Mouse (Mus musculus) left cerebral cortex, postnatal 36 days (tissue): ENCODE results near the gene Gm19426. TPM values are rescaled to one million over a fixed set of nuclear protein-coding genes. Genes with fewer than 3 reads are reported as not detected.
"Not testable (repeated sequence)": the region's sequence is repeated elsewhere in the genome, so short reads cannot be mapped to it uniquely, and the experiment has no call there.

Experiments
- DNase-seq, 2 experiments: peaks; one replicate each; pipeline ENCODE4 v3.0.0; 2021 to 2022; ENCODE audit warnings: low spot score in 2 of 2, mixed read lengths in 1 of 2
- intact Hi-C: fragments of 180-260 bp; cut with DNase I; formaldehyde crosslinking; loops from one replicate; pipeline ENCODE4 v1.15.1; 2025
- total RNA-seq, 2 experiments: library from RNA; stranded (reverse); gene quantifications; 2 replicates each; pipeline ENCODE4 v1.2.3; 2021

Gm19426 gene
- total RNA-seq, 2 experiments from 2014 or later: 1.2 to 1.7 TPM

- intact Hi-C loops, DNase-seq: not testable (repeated sequence)
Measured at GRCm38 (mm10) chr2:84728191-84728590, 15.3 kb downstream of the Gm19426 start.

- intact Hi-C loops: loop anchor here (1.0 kb wide), 1 partner anchor 12 kb away; the partner anchor contains the start of gene Zdhhc5
- DNase-seq: peak; percentile 96 to 97
Measured at GRCm38 (mm10) chr2:84727172-84727858, 16.1 kb downstream of the Gm19426 start, which contains the start of gene Clp1. Gene Clp1 (minus strand): TSS chr2:84727350.

GRCm38 (mm10) chr2:84726716-84727115 lies 16.7 kb downstream of the Gm19426 start:
- no peak for DNase-seq
- intact Hi-C loops: loop anchor here (1.0 kb wide), 1 partner anchor 11 kb away; the partner anchor contains the start of gene Zdhhc5

GRCm38 (mm10) chr2:84725770-84726169 lies 17.7 kb downstream of the Gm19426 start:
- intact Hi-C loops: no loop called here
- no peak for DNase-seq

GRCm38 (mm10) chr2:84723856-84724255 lies 19.6 kb downstream of the Gm19426 start:
- DNase-seq: no peak
- intact Hi-C loops: no loop called here

- DNase-seq: no peak
- intact Hi-C loops: no loop called here
Measured at GRCm38 (mm10) chr2:84721182-84721581, 22.3 kb downstream of the Gm19426 start.

- intact Hi-C loops: no loop called here
- no peak for DNase-seq
Measured at GRCm38 (mm10) chr2:84720718-84721117, 22.7 kb downstream of the Gm19426 start.

GRCm38 (mm10) chr2:84717357-84717756 lies 26.1 kb downstream of the Gm19426 start:
- DNase-seq: no peak
- intact Hi-C loops: loop anchor here (5.0 kb wide), 1 partner anchor 80 kb away; the partner anchor contains the start of gene Ube2l6

- intact Hi-C loops: loop anchor here (5.0 kb wide), 1 partner anchor 81 kb away; the partner anchor contains the start of gene Ube2l6
- DNase-seq: no peak
Measured at GRCm38 (mm10) chr2:84716423-84717355, 26.8 kb downstream of the Gm19426 start.

GRCm38 (mm10) chr2:84715562-84716361 lies 27.7 kb downstream of the Gm19426 start:
- intact Hi-C loops: loop anchor here (1.0 to 5.0 kb wide), 2 partner anchors 12 to 82 kb away; partner anchors contain the start of genes Clp1 and Ube2l6
- DNase-seq: peak; percentile 77

- DNase-seq: peak; percentile 98 to 99
- intact Hi-C loops: loop anchor here (1.0 to 5.0 kb wide), 3 partner anchors 12 to 82 kb away; partner anchors contain the start of genes Clp1, Gm28635, Med19 and Tmx2
Measured at GRCm38 (mm10) chr2:84714811-84715561, 28.5 kb downstream of the Gm19426 start, which contains the start of gene Zdhhc5. Gene Zdhhc5 (minus strand): TSS chr2:84715180.

- DNase-seq: no peak
- intact Hi-C loops: loop anchor here (5.0 kb wide), 1 partner anchor 37 kb away; the partner anchor contains the start of genes Gm28635, Med19 and Tmx2
Measured at GRCm38 (mm10) chr2:84714422-84714810, 29.0 kb downstream of the Gm19426 start.

GRCm38 (mm10) chr2:84711898-84712297 lies 31.6 kb downstream of the Gm19426 start:
- DNase-seq: no peak
- intact Hi-C loops: loop anchor here (5.0 kb wide), 1 partner anchor 35 kb away; the partner anchor contains the start of genes Gm28635, Med19 and Tmx2

- intact Hi-C loops: no loop called here
- no peak for DNase-seq
Measured at GRCm38 (mm10) chr2:84707523-84707922, 35.9 kb downstream of the Gm19426 start.

- intact Hi-C loops: no loop called here
- no peak for DNase-seq
Measured at GRCm38 (mm10) chr2:84705295-84705694, 38.2 kb downstream of the Gm19426 start.

GRCm38 (mm10) chr2:84704329-84704728 lies 39.1 kb downstream of the Gm19426 start:
- DNase-seq: no peak
- intact Hi-C loops: no loop called here

- no peak for DNase-seq
- intact Hi-C loops: no loop called here
Measured at GRCm38 (mm10) chr2:84703497-84703896, 40.0 kb downstream of the Gm19426 start.

- DNase-seq: no peak
- intact Hi-C loops: no loop called here
Measured at GRCm38 (mm10) chr2:84695007-84695695, 48.3 kb downstream of the Gm19426 start.
